Mouse (Mus musculus) bone marrow, adult 2 months (tissue): ENCODE results near the gene Gm21440.
"Not testable (repeated sequence)": the region's sequence is repeated elsewhere in the genome, so short reads cannot be mapped to it uniquely, and the experiment has no call there.

ENCODE experiments used
- CTCF ChIP-seq: fragments of 200-500 bp; IDR thresholded peaks from 2 replicates; pipeline ENCODE4 v1.5.1; 2011; ENCODE audit warnings: low read length, control low read depth; ENCODE audit not compliant: control insufficient read depth, insufficient read depth
- POLR2A ChIP-seq: fragments of 200-500 bp; IDR thresholded peaks from 2 replicates; pipeline ENCODE4 v1.6.1; 2011; ENCODE audit warnings: low read depth, mild to moderate bottlenecking, control low read depth, low read length, borderline replicate concordance; ENCODE audit not compliant: control insufficient read depth

- not testable (repeated sequence) for TF ChIP-seq CTCF, POLR2A
Measured at GRCm38 (mm10) chrY:13223828-13224227, 28.4 kb upstream of the Gm21440 start, which contains the start of gene Gm21828.
